Mouse (Mus musculus): ENCODE data around the gene Depdc7. TPM values are rescaled to one million over a fixed set of nuclear protein-coding genes. Genes with fewer than 3 reads are reported as not detected.

Depdc7 gene
- 0.59 and 1.6 TPM in 2 replicates for polyA plus RNA-seq (2012; rRNA removed; ENCODE audit: low replicate concordance)

GRCm38 (mm10) chr2:104742741-104743064 is at the start of gene Depdc7:
Gene Depdc7, minus strand, starts transcription at chr2:104742878.

GRCm38 (mm10) chr2:104716279-104716678 is 26.4 kb downstream of the Depdc7 start, which contains the start of gene Pin1rt1:
Gene Pin1rt1, minus strand, starts transcription at chr2:104716379.

GRCm38 (mm10) chr2:104711585-104712485 is 30.8 kb downstream of the Depdc7 start, which contains the start of gene Tcp11l1:
Gene Tcp11l1, minus strand, starts transcription at chr2:104712169.

Other genes starting within 250 kb of the Depdc7 start
- gene Hipk3, start 248.4 kb downstream of the Depdc7 start, polyA plus RNA-seq (2012; rRNA removed; ENCODE audit: low replicate concordance): 51.7 and 52.2 TPM in 2 replicates
- gene Cstf3, start 152.4 kb downstream of the Depdc7 start, polyA plus RNA-seq (2012; rRNA removed; ENCODE audit: low replicate concordance): 5.7 and 14.4 TPM in 2 replicates
- gene Tcp11l1, start 30.7 kb downstream of the Depdc7 start, polyA plus RNA-seq (2012; rRNA removed; ENCODE audit: low replicate concordance): 3.7 and 9.5 TPM in 2 replicates
- not detected in 2 replicates for gene Pin1rt1, start 26.5 kb downstream of the Depdc7 start, polyA plus RNA-seq (2012; rRNA removed; ENCODE audit: low replicate concordance)
- 5.4 and 10.4 TPM in 2 replicates for gene Qser1, start 73.9 kb upstream of the Depdc7 start, polyA plus RNA-seq (2012; rRNA removed; ENCODE audit: low replicate concordance)
- 1.8 TPM in 1 of 2 replicates, not detected in the other for gene Prrg4, start 107.0 kb upstream of the Depdc7 start, polyA plus RNA-seq (2012; rRNA removed; ENCODE audit: low replicate concordance)
- gene Ccdc73, start 124.9 kb upstream of the Depdc7 start, polyA plus RNA-seq (2012; rRNA removed; ENCODE audit: low replicate concordance): 3.4 and 6.2 TPM in 2 replicates

Measured in subcutaneous adipose tissue, adult 2 months (tissue).